Mouse (Mus musculus) central nervous system, embryonic 14 days (tissue): ENCODE results near the gene Calhm2. TPM values are rescaled to one million over a fixed set of nuclear protein-coding genes. Genes with fewer than 3 reads are reported as not detected.

Source experiments
- polyA plus RNA-seq: library from polyadenylated mRNA; depleted of rRNA; stranded (reverse); fragments of >200 nt; gene quantifications from 2 replicates; pipeline ENCODE4 v1.2.3, GENCODE M21; 2012; rRNA removed

Gene Calhm2
- polyA plus RNA-seq: 1.3 and 2.6 TPM in 2 replicates

DNA sequence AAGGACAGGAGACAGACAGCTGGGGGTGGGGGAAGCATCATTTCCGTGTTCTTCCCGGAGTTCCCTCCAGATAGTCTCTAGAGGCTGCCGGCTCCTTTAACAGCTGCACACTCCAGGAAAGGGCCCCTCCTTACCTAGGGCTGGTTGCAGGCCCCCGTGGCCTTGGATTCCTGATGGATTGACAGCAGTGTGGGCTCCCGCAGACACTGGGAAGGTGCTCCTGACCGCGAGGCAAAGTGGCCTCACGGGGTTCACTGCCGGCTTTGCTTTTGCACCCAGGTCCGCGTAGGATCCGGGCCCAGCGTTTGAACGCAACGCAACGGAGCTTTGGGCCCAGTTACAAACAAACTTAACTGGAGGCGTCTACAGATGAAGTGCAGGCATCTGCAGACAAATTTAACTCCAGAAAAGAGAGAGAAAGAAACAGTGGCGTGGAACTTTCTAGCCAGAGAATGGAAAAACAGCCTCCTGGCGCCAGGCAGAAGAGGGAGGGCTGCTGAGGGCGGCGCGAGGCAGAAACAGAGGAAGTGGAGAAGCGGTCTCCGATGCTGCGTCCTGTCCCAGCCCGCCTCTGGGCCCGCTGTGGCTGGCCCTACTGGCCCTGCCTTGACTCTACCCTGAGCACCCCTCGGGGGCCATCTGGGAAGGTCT is at the start of gene Calhm2:
TSS of gene Calhm2 (minus strand) at position 524 of the 651 bp plus-strand sequence.

DNA sequence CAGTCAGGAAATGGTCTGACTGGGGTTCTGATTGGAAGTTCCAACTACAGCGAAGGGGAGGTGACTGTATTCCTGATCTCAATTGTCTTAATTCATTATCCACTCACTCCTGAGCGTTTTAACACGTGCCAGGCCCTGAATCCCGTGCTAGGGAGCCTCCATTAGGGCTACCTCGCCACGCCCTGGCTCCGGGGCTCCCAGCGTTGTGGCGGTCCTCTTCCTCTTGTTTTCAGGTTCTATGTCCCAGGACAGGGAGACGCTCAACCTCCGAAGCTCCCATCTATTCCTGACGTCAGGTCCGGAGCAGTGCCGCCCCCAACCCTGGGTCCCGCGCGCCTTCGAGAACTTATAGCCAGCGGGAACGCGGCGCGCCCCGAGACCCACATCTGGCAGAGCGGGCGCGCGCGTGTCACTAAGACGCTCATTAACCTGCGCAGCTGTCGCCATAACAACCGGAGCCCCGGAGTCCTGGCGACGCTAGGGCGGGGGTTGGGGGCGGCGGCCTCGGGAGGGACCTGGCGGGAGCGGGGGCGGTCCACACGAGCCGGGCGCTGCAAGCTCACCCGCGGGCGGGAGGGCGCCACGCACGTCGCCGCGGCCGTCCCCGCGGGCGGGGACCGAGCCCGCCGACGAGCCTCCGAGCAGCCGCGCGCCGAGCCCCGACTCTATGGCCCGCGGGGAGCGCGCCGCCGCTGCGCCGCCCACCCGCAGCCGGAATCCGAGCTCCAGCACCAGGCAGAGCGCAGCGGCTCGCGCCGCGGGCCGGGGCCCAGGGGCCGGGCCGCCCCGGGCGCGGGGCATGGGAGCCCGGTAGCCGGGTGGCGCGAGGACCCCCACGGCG is 40.6 kb upstream of the Calhm2 start, which contains the start of gene Neurl1a:
TSS of gene Neurl1a (plus strand) at position 390 of the 841 bp plus-strand sequence.

GRCm38 (mm10) chr19:47157664-47158063 is 19.6 kb upstream of the Calhm2 start, which contains the start of gene Calhm3:
Gene Calhm3, minus strand, starts transcription at chr19:47157764.

DNA sequence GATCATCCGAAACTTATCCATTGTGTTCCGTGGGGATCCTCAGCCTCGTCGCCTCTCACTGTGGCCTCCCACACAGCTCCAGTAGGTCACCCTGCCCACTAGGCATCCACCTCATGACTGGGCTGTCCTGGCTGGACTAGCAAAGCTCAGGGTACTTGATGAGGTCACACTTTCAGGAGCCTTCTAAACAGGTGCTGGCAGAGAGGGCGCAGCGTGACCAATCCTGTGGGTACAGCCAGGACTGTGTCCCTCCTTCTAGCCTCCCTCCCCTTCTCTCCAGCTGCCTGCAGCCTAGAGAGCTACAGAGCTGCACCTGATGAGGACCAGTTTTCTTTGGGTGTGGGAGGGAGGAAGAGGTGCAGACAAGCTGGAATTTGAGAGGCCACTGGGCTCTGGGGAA is 6.1 kb upstream of the Calhm2 start, which contains the start of gene Calhm1:
TSS of gene Calhm1 (minus strand) at position 101 of the 400 bp plus-strand sequence.

DNA sequence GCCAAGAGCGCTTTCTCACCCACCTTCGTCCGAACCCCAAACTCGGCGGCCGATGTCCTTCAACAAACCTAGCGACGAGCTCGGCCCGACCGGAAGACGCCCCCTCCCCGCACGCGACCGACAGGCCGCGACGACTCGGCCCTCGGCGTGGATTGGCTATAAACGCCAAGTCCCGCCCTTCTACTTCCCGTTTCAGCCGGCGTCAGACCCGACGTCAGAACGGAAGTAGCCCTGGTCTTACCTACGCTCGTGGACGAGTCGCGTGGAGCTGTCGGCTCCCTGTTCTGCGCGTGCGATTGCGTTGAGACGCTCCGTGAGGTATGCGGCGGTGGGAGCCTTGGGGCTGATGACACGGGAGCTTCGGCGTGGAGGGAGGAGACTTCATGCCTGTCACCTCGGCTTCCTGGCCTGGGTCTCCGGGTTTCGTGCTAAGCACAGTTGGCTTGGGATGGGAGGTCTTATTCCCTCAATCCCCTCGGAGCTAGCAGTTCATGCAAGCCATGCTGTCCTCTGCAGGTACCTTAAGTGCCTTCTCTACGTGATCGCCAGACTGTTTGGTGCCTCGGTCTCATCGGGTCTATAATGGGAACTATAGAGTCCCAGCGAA is 47.4 kb downstream of the Calhm2 start, which contains the start of the genes Usmg5 and Pdcd11:
TSS of gene Usmg5 (minus strand) at position 98 of the 607 bp plus-strand sequence.
TSS of gene Pdcd11 (plus strand) at position 219 of the 607 bp plus-strand sequence.

GRCm38 (mm10) chr19:47067096-47067882 is 70.8 kb downstream of the Calhm2 start, which contains the start of gene Taf5:
Gene Taf5, plus strand, starts transcription at chr19:47067746.

Other genes with a start within 250 kb of the Calhm2 start
- 412 and 435 TPM in 2 replicates for gene Ina, start 123.6 kb downstream of the Calhm2 start, polyA plus RNA-seq
- gene Nt5c2, start 123.1 kb downstream of the Calhm2 start, polyA plus RNA-seq: 45.6 and 48.2 TPM in 2 replicates
- gene Pcgf6, start 87.4 kb downstream of the Calhm2 start, polyA plus RNA-seq: 64.8 and 66.4 TPM in 2 replicates
- 10.7 and 10.9 TPM in 2 replicates for gene Taf5, start 70.5 kb downstream of the Calhm2 start, polyA plus RNA-seq
- 789 and 983 TPM in 2 replicates for gene Usmg5, start 47.6 kb downstream of the Calhm2 start, polyA plus RNA-seq
- 19.2 and 19.6 TPM in 2 replicates for gene Pdcd11, start 47.5 kb downstream of the Calhm2 start, polyA plus RNA-seq
- gene Calhm1, start 6.0 kb upstream of the Calhm2 start, polyA plus RNA-seq: 0.05 TPM in 2 replicates
- gene Calhm3, start 19.5 kb upstream of the Calhm2 start, polyA plus RNA-seq: 0.06 TPM in 1 of 2 replicates, not detected in the other
- 8.4 and 12.0 TPM in 2 replicates for gene Neurl1a, start 40.5 kb upstream of the Calhm2 start, polyA plus RNA-seq